Mouse (Mus musculus) CD4-positive helper T cell, adult 2 months (primary cell): ENCODE data around the gene Dhfr.
"Not testable (repeated sequence)": the region's sequence is repeated elsewhere in the genome, so short reads cannot be mapped to it uniquely, and the experiment has no call there.

Experiments
- DNase-seq: peaks from one replicate; pipeline ENCODE4 v3.0.0-alpha.2; 2012; ENCODE audit warnings: low read depth, missing footprints, low spot score

Dhfr gene

DNA sequence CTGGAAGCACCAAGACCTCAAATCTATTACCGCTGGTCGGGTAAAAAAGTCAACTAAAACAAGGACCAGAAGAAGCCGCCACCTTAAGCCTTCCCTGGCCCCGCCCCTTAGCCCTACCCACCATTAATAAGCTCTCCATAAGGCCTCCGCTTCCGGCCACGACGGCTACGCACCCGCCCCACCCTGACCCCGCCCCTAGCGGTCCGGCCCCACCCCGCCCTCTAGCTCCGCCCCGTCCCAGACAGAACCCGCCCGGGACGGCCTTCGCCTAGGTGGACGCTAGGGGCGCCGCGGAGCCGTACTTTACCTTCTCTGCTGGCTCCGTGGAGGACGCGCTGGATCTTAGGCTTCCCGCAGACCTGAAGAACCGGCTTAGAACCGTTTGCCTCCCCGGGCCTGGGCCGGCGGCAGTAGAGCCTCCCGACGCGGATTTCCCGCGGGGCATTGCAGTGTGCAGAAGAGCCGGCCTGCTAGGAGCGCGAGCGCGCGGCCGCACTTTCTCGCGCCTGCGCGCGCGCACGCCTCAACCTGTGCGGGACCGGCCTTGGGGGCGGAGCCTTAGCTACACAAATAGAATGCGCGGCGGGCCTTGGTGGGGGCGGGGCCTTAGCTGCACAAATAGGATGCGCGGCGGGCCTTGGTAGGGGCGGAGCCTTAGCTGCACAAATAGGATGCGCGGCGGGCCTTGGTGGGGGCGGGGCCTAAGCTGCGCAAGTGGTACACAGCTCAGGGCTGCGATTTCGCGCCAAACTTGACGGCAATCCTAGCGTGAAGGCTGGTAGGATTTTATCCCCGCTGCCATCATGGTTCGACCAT is at the start of gene Dhfr, which contains the start of gene Msh3:
Dhfr (plus strand) TSS at position 271 of the 816 bp plus-strand sequence.
Msh3 (minus strand) TSS at position 548 of the 816 bp plus-strand sequence.
- DNase-seq: peak; percentile 99

DNA sequence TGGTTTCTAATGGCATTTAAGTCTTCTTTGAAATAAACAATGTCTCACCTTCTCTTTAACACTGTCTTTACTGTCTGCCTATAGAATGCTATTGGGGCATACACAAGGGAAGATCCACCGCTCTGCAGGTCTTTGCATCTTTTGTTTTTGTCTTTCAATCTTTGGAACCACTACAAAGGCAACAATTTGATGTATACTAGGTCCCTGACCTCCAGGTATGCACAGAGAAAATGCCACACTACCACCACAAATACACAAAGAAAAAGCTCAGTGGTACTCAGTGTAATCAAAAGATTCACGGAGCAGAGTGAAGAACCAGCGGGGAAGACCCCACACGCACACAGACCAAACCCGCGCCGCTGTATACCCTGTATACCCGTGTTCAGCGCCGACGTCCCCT is 48.8 kb upstream of the Dhfr start, which contains the start of gene Gm20379:
Gm20379 (plus strand) TSS at position 301 of the 400 bp plus-strand sequence.
- no peak for DNase-seq

GRCm38 (mm10) chr13:92314613-92315012 is 39.9 kb upstream of the Dhfr start:
- no peak for DNase-seq

- no peak for DNase-seq
These were observed 33.8 kb upstream of the Dhfr start for GRCm38 (mm10) chr13:92320770-92321169.

GRCm38 (mm10) chr13:92326030-92326429 is 28.5 kb upstream of the Dhfr start:
- no peak for DNase-seq

GRCm38 (mm10) chr13:92328000-92328399 is 26.5 kb upstream of the Dhfr start:
- DNase-seq: no peak

DNA sequence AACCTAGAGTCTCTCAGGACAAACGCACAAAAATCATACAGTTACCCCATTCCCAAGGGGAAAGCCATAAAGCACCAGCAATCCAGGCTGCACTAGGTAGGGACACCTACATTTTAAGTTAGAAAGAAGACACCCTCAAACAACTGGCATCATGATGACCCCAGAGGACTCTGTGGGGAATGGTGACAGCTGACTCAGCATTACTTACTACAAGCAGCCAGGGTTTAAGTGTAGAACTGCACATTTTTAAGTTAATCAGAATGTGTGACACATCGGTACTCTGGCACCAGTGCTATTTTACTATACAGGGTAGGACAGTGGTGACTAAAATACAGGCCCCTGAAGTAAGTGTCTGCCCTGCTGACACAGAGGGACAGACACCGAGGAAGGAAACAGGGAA is 23.9 kb upstream of the Dhfr start:
- no peak for DNase-seq

DNA sequence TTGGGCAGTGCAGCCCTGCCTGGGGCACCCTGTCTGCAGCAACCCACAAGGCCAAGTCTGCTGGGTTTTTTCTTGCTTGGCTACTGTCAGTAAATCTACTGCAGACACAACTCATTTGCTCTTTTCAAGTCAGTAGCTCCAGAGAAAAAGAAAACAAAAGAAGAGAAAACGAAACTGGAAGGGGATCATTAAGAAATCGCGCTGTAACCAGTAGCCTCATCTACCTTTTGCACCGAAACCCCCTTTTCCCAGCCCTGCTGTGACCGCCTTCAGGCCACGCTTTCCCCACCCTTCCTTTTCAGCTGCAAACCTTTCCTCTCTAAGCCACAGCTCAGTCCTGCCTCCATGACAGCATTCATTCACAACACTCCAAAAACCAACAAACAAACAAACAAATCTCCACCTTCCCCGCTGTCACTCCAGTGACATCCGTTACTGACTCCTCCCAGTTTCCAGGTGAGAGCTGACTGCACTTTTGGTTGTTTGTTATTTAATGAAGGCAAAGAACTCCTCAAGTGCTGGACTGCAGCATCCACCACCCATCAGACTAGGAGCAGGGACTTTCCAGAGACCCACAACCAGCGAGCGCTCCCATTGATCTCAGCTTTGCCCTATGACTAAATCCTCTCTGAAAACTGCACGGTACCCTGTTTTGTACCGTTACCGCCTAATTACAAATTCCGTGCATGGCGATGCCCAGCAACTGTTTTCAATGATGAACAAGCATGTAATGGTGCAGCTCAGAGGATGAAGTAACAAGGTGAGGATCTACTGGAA is 22.2 kb upstream of the Dhfr start:
- peak; percentile 31 for DNase-seq

GRCm38 (mm10) chr13:92336857-92337256 is 17.7 kb upstream of the Dhfr start:
- DNase-seq: peak; percentile 34

DNA sequence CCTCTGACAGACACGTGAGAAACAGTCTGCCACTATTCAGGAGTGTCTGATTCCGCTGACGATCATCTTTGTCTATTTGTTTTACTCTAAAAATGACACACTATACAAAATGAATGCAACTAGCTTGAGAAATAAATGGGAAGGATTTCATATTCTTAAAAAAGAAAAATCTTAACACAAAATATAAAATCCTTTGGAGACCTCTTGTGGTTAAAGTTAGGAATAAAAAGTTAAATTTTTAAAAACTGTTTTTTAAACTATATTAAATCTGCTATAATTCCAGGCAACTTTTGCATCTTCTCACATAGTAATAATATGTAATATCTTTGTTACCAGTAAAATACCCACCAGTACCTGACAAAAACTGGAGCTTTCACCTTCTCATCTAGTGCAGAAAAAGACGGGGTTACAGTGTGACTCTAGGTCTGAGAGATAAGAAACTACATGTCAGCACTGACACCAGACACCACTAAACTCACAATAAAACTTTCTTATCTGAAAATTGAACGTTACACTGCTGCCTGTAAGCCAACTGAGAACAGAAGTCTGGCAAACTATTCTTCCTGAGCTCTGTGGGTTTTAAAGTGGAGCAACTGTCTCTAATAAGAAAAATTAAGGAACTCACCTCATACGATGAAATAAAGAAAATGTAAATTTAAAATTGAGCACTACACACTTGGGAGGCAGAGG is 16.6 kb upstream of the Dhfr start:
- DNase-seq: no peak

- DNase-seq: no peak
These were observed 14.7 kb upstream of the Dhfr start for GRCm38 (mm10) chr13:92339787-92340186.

DNA sequence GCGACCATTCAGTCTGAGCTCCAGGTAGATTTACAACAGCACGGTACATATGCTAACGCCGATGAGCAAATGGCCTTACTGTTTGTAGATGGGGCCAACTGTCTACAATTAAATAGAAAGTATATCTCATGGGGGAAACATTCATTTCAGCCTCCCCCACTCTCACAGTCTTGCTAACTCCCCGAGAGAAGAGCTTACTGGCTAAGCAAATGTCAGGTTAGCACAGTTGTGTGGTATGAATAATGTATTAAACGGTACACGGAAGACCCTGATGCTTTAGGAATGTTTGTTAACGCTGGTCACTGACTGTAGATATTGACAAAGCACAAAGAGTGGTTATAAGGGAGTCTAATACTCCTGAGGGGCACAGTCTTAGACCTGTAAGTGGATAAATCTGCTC is 10.5 kb upstream of the Dhfr start:
- no peak for DNase-seq

DNA sequence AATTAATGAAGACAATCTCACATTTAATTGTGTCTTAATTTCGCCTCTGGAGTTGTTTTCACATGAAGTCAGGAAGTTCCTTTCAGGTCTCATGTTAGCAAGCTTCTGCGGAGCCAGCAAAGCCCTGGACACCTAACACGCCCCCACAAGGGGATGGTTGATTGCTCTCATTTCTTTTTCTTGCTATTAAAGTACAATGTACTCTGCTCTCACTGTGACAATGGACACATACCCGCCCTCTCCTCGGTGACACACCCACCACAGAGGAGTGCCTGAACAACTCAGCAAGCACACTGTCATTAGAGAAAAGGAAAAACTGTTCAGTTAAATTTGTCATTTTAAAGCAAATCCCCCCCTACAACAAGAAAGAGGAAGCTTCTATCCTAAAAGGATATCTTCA is 8.2 kb upstream of the Dhfr start:
- DNase-seq: no peak

- DNase-seq: no peak
These were observed 3.4 kb upstream of the Dhfr start for GRCm38 (mm10) chr13:92351100-92351499.

GRCm38 (mm10) chr13:92353956-92354355 is 570 bp upstream of the Dhfr start:
- DNase-seq: peak; percentile 79

- DNase-seq: no peak
These were observed 732 bp downstream of the Dhfr start for GRCm38 (mm10) chr13:92355272-92355643.

DNA sequence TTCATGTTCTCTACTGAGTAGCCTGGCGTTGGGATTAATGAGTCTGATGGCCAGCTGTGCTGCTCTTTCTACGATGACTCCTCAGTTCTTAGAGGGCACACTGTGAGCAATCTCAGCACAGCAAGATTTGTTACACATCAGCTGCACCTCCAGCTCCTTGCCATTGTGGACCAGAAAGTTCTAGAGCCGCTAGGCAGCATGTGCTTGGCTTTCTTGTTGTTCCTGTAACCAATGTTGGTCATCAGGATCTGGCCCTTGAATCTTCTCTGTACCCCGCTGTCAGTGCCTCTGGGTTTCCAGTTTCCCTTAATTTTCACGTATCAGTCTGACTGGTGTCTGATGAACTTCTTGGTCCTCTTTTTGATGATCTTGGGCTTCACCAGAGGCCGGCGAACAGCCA is 1.9 kb downstream of the Dhfr start:
- no peak for DNase-seq

- DNase-seq: peak; percentile 26
These were observed 3.1 kb downstream of the Dhfr start for GRCm38 (mm10) chr13:92357644-92358043.

- no peak for DNase-seq
These were observed 7.1 kb downstream of the Dhfr start for GRCm38 (mm10) chr13:92361609-92362008.

- DNase-seq: no peak
These were observed 10.8 kb downstream of the Dhfr start for GRCm38 (mm10) chr13:92365312-92365711.

- DNase-seq: no peak
These were observed 16.3 kb downstream of the Dhfr start for GRCm38 (mm10) chr13:92370811-92371210.

GRCm38 (mm10) chr13:92371466-92371865 is 16.9 kb downstream of the Dhfr start:
- not testable (repeated sequence) for DNase-seq
